Mouse (Mus musculus) hindbrain, embryonic 15.5 days (tissue): Measurements from ENCODE around the gene Mfap3. TPM values are rescaled to one million over a fixed set of nuclear protein-coding genes. Genes with fewer than 3 reads are reported as not detected.

Source experiments
- ATAC-seq: fragments of 200-750 bp; cut with Nextera tagmentation; 2 replicates; pipeline ENCODE4 v1.8.0; 2017; ENCODE audit warnings: low read depth, moderate number of reproducible peaks, moderate TSS enrichment; ENCODE audit not compliant: low FRiP score
- H3K27ac ChIP-seq: fragments of 300-500 bp; sonication (generic); replicated peaks from 2 replicates; pipeline ENCODE4 v1.5.1; 2015; ENCODE audit warnings: mild to moderate bottlenecking, inconsistent platforms
- H3K27me3 ChIP-seq: fragments of 300-500 bp; sonication (generic); 2 replicates; pipeline ENCODE4 v1.6.1; 2015; ENCODE audit warnings: control low read depth, inconsistent platforms
- H3K36me3 ChIP-seq: fragments of 300-500 bp; sonication (generic); 2 replicates; pipeline ENCODE4 v1.6.1; 2015; ENCODE audit warnings: control low read depth, inconsistent platforms
- H3K4me1 ChIP-seq: fragments of 300-500 bp; sonication (generic); replicated peaks from 2 replicates; pipeline ENCODE4 v1.6.1; 2015; ENCODE audit warnings: control low read depth, inconsistent platforms
- H3K4me2 ChIP-seq: fragments of 300-500 bp; sonication (generic); 2 replicates; pipeline ENCODE4 v1.6.1; 2015; ENCODE audit warnings: moderate library complexity, mild to moderate bottlenecking, inconsistent platforms
- H3K4me3 ChIP-seq: fragments of 300-500 bp; sonication (generic); 2 replicates; pipeline ENCODE4 v1.5.1; 2015; ENCODE audit warnings: mild to moderate bottlenecking, inconsistent platforms
- H3K9ac ChIP-seq: fragments of 300-500 bp; sonication (generic); 2 replicates; pipeline ENCODE4 v1.6.1; 2015; ENCODE audit warnings: inconsistent platforms
- H3K9me3 ChIP-seq: fragments of 300-500 bp; sonication (generic); 2 replicates; pipeline ENCODE4 v1.6.1; 2016; ENCODE audit warnings: control low read depth, inconsistent platforms
- WGBS: fragments of 180-500 bp; shearing (Covaris S2); methylation state at CpG from one replicate; pipeline ENCODE4 v1.1.7; 2015; 5-methylcytosine and 5-hydroxymethylcytosine counted together
- polyA plus RNA-seq: library from polyadenylated mRNA; unstranded; fragments of >200 nt; fragmentation: Nextera tagmentation; extraction: Ambion mirVana; gene quantifications from 2 replicates; pipeline ENCODE4 v1.2.1, GENCODE M21; 2015

Mfap3 gene
- polyA plus RNA-seq, 1 experiment from 2014 or later, result 59.5 TPM

- Histone ChIP-seq H3K9ac (no peak overlapping the region), H3K4me1 (no peaks in the 10 kb centered on the region), H3K4me3 (no peak overlapping the region), H3K27ac (no peak overlapping the region), H3K36me3 (peaks cover 50% of the 10 kb centered on the region), H3K4me2 (no peak overlapping the region), H3K9me3 (no peaks in the 10 kb centered on the region), H3K27me3 (no peaks in the 10 kb centered on the region)
- 32% methylated on average over 6 of the region's 6 CpGs for WGBS
- no peak for ATAC-seq
Observed at GRCm38 (mm10) chr11:57506899-57507298, 11.6 kb upstream of the Mfap3 start.

- H3K27me3 ChIP-seq, result no peaks in the 10 kb centered on the region
- no peak overlapping the region for H3K27ac ChIP-seq
- WGBS, result 90% methylated on average over 5 of the region's 5 CpGs
- no peak overlapping the region for H3K9ac ChIP-seq
- ATAC-seq, result no peak
- H3K9me3 ChIP-seq, result no peaks in the 10 kb centered on the region
- H3K4me2 ChIP-seq, result no peak overlapping the region
- peaks cover 22% of the 10 kb centered on the region for H3K4me1 ChIP-seq
- no peak overlapping the region for H3K4me3 ChIP-seq
- H3K36me3 ChIP-seq, result peaks cover 18% of the 10 kb centered on the region
Observed at GRCm38 (mm10) chr11:57515218-57515617, 3.2 kb upstream of the Mfap3 start.

GRCm38 (mm10) chr11:57516946-57517441 lies 1.5 kb upstream of the Mfap3 start:
- Histone ChIP-seq H3K4me3 (no peak overlapping the region), H3K27me3 (no peaks in the 10 kb centered on the region), H3K27ac (no peak overlapping the region), H3K4me1 (peaks cover 22% of the 10 kb centered on the region), H3K36me3 (peaks cover 12% of the 10 kb centered on the region), H3K9ac (no peak overlapping the region), H3K4me2 (peak overlapping the region; percentile 60), H3K9me3 (no peaks in the 10 kb centered on the region)
- 74% methylated on average over 5 of the region's 5 CpGs for whole genome bisulfite sequencing
- ATAC-seq, result no peak

- H3K27me3 ChIP-seq, result no peaks in the 10 kb centered on the region
- peaks cover 31% of the 10 kb centered on the region for H3K4me1 ChIP-seq
- H3K27ac ChIP-seq, result peak overlapping the region; percentile 82
- H3K4me2 ChIP-seq, result peak overlapping the region; percentile 60
- no peaks in the 10 kb centered on the region for H3K9me3 ChIP-seq
- no peaks in the 10 kb centered on the region for H3K36me3 ChIP-seq
- under 1% methylated on average over 15 of the region's 16 CpGs for WGBS
- peak overlapping the region; percentile 79 for H3K4me3 ChIP-seq
- ATAC-seq, result peak; percentile 77
- H3K9ac ChIP-seq, result peak overlapping the region; percentile 77
Observed at GRCm38 (mm10) chr11:57518751-57519148, 286 bp downstream of the Mfap3 start.

- no peaks in the 10 kb centered on the region for H3K9me3 ChIP-seq
- peaks cover 31% of the 10 kb centered on the region for H3K4me1 ChIP-seq
- no peaks in the 10 kb centered on the region for H3K36me3 ChIP-seq
- peak overlapping the region; percentile 60 for H3K4me2 ChIP-seq
- no peak for ATAC-seq
- 77% methylated on average over 5 of the region's 5 CpGs for WGBS
- H3K27me3 ChIP-seq, result no peaks in the 10 kb centered on the region
- peak overlapping the region; percentile 77 for H3K9ac ChIP-seq
- H3K4me3 ChIP-seq, result peak overlapping the region; percentile 79
- H3K27ac ChIP-seq, result no peak overlapping the region
Observed at GRCm38 (mm10) chr11:57519304-57519703, 840 bp downstream of the Mfap3 start.

- H3K4me1 ChIP-seq, result peaks cover 28% of the 10 kb centered on the region
- WGBS, result 95% methylated on average over 3 of the region's 3 CpGs
- no peak overlapping the region for H3K27ac ChIP-seq
- no peak for ATAC-seq
- no peak overlapping the region for H3K9ac ChIP-seq
- no peak overlapping the region for H3K4me2 ChIP-seq
- no peak overlapping the region for H3K4me3 ChIP-seq
- no peaks in the 10 kb centered on the region for H3K27me3 ChIP-seq
- H3K9me3 ChIP-seq, result no peaks in the 10 kb centered on the region
- H3K36me3 ChIP-seq, result no peaks in the 10 kb centered on the region
Observed at GRCm38 (mm10) chr11:57521206-57521605, 2.7 kb downstream of the Mfap3 start.

GRCm38 (mm10) chr11:57522046-57522445 lies 3.6 kb downstream of the Mfap3 start:
- Histone ChIP-seq H3K9ac (no peak overlapping the region), H3K27ac (no peak overlapping the region), H3K4me1 (peaks cover 22% of the 10 kb centered on the region), H3K36me3 (no peaks in the 10 kb centered on the region), H3K9me3 (no peaks in the 10 kb centered on the region), H3K4me2 (no peak overlapping the region), H3K4me3 (no peak overlapping the region), H3K27me3 (no peaks in the 10 kb centered on the region)
- WGBS, result 78% methylated on average over 7 of the region's 7 CpGs
- no peak for ATAC-seq

- no peak for ATAC-seq
- Histone ChIP-seq H3K4me2 (no peak overlapping the region), H3K4me1 (peaks cover 15% of the 10 kb centered on the region), H3K9ac (no peak overlapping the region), H3K4me3 (no peak overlapping the region), H3K27ac (no peak overlapping the region), H3K27me3 (no peaks in the 10 kb centered on the region), H3K36me3 (no peaks in the 10 kb centered on the region), H3K9me3 (no peaks in the 10 kb centered on the region)
- WGBS, result 92% methylated on average over 3 of the region's 3 CpGs
Observed at GRCm38 (mm10) chr11:57523418-57523817, 5.0 kb downstream of the Mfap3 start.

- Histone ChIP-seq H3K4me3 (no peak overlapping the region), H3K4me1 (peaks cover 9% of the 10 kb centered on the region), H3K9ac (no peak overlapping the region), H3K27me3 (no peaks in the 10 kb centered on the region), H3K4me2 (no peak overlapping the region), H3K9me3 (no peaks in the 10 kb centered on the region), H3K36me3 (peaks cover 5% of the 10 kb centered on the region; the same call in 1 of the 2 replicates), H3K27ac (no peak overlapping the region)
- ATAC-seq, result no peak
Observed at GRCm38 (mm10) chr11:57524597-57524996, 6.1 kb downstream of the Mfap3 start.

- no peak for ATAC-seq
- H3K4me2 ChIP-seq, result no peak overlapping the region
- no peaks in the 10 kb centered on the region for H3K9me3 ChIP-seq
- no peak overlapping the region for H3K27ac ChIP-seq
- H3K4me3 ChIP-seq, result no peak overlapping the region
- no peaks in the 10 kb centered on the region for H3K27me3 ChIP-seq
- peaks cover 13% of the 10 kb centered on the region; the same call in 1 of the 2 replicates for H3K36me3 ChIP-seq
- WGBS, result 91% methylated on average over 3 of the region's 3 CpGs
- H3K4me1 ChIP-seq, result peaks cover 13% of the 10 kb centered on the region
- no peak overlapping the region for H3K9ac ChIP-seq
Observed at GRCm38 (mm10) chr11:57525900-57526299, 7.4 kb downstream of the Mfap3 start.

GRCm38 (mm10) chr11:57527506-57527905 lies 9.0 kb downstream of the Mfap3 start:
- no peaks in the 10 kb centered on the region for H3K27me3 ChIP-seq
- no peaks in the 10 kb centered on the region for H3K9me3 ChIP-seq
- H3K27ac ChIP-seq, result no peak overlapping the region
- no peak overlapping the region for H3K4me2 ChIP-seq
- ATAC-seq, result no peak
- WGBS, result 80% methylated on average over 4 of the region's 4 CpGs
- H3K36me3 ChIP-seq, result peaks cover 13% of the 10 kb centered on the region; the same call in 1 of the 2 replicates
- peaks cover 24% of the 10 kb centered on the region for H3K4me1 ChIP-seq
- H3K4me3 ChIP-seq, result no peak overlapping the region
- no peak overlapping the region for H3K9ac ChIP-seq

- Histone ChIP-seq H3K9ac (no peak overlapping the region), H3K9me3 (no peaks in the 10 kb centered on the region), H3K27me3 (no peaks in the 10 kb centered on the region), H3K4me1 (peaks cover 19% of the 10 kb centered on the region), H3K4me3 (no peak overlapping the region), H3K27ac (no peak overlapping the region), H3K36me3 (peaks cover 15% of the 10 kb centered on the region; the same call in 1 of the 2 replicates), H3K4me2 (no peak overlapping the region)
- no peak for ATAC-seq
- WGBS, result 92% methylated on average over 3 of the region's 3 CpGs
Observed at GRCm38 (mm10) chr11:57529111-57529510, 10.6 kb downstream of the Mfap3 start.
